Mouse (Mus musculus): ENCODE results near the gene Map3k14.

DNA sequence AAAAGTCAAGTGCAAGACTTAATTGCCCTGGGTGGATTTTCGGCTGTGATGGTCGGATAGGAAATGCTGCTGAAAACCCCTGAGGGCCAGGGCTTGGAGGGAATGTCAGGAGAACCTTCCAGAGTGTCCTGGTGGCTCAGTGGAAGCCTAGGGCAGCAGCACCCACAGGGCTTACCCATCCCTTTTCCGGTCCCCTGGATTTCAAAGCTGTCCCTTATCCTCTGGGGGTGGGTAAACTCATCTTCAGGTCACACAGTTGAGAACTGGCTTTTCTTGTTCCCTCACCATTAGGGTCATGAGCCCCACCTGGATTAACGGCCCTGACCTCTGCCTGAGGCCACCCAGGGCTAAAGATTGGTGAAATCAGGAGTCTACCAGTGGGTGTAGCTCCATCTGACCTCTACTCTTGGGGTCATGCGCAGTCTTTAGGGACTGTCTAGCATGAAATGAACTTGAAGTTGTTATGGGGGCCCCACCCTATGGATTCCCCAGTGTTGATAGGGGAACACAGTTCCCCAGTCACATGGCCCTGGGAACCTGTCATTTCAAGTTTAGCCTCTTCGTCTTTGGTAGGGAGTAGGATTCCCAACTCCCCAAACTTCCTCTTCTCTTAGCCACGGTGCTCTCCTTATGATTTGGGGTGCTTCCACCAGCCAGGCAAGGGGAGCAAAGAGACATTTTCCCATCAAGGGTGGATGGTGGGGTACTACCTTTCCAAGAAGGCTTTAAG is 94.1 kb downstream of the Map3k14 start:
- no peak for TF ChIP-seq CTCF (IDR thresholded peaks at IDR 0.05; ENCODE audit: low read depth, low read length)
- TF ChIP-seq GATA1 (IDR thresholded peaks at IDR 0.05; ENCODE audit: borderline replicate concordance, low read length), result no peak
- no peak for TF ChIP-seq POLR2AphosphoS5 (IDR thresholded peaks at IDR 0.05; ENCODE audit: insufficient replicate concordance, low read depth, low read length)
- no peak for TF ChIP-seq GATA2 (IDR thresholded peaks at IDR 0.05; ENCODE audit: borderline replicate concordance, low read depth, low read length)
- no peak for TF ChIP-seq TAL1 (conservative IDR thresholded peaks at IDR 0.05; ENCODE audit: low read depth, low read length)
